Mouse (Mus musculus): Measurements from ENCODE around the gene Ctrb1. TPM values are rescaled to one million over a fixed set of nuclear protein-coding genes. Genes with fewer than 3 reads are reported as not detected.

Gene Ctrb1
- polyA plus RNA-seq, 1 experiment = 11.8 TPM

- no peak overlapping the region for H3K27ac ChIP-seq (ENCODE audit: control insufficient read depth, insufficient read depth, low read length)
- H3K4me3 ChIP-seq (ENCODE audit: control insufficient read depth, insufficient read depth, low read length) = no peak overlapping the region
- WGBS = 83% methylated on average over 6 of the region's 6 CpGs
- H3K36me3 ChIP-seq (ENCODE audit: control insufficient read depth, insufficient read depth, low read length) = no peaks in the 10 kb centered on the region
- no peak for TF ChIP-seq CTCF (IDR thresholded peaks at IDR 0.05; ENCODE audit: borderline replicate concordance, control insufficient read depth, extremely low read depth, insufficient read depth, low read length, poor library complexity)
- no peak for TF ChIP-seq POLR2A (IDR thresholded peaks at IDR 0.05; ENCODE audit: control insufficient read depth, extremely low read depth, insufficient read depth, low read length, poor library complexity)
- H3K27me3 ChIP-seq (ENCODE audit: control insufficient read depth, insufficient read depth, low read length) = no peaks in the 10 kb centered on the region
- no peak for DNase-seq
- H3K4me1 ChIP-seq (replicated peaks; ENCODE audit: control insufficient read depth, insufficient read depth, low read length) = no peaks in the 10 kb centered on the region
Measured at GRCm38 (mm10) chr8:111708265-111708664, 17.5 kb upstream of the Ctrb1 start.

GRCm38 (mm10) chr8:111705699-111706098, 14.9 kb upstream of the Ctrb1 start:
- Histone ChIP-seq H3K4me3 (ENCODE audit: control insufficient read depth, insufficient read depth, low read length) (no peak overlapping the region), H3K27me3 (ENCODE audit: control insufficient read depth, insufficient read depth, low read length) (no peaks in the 10 kb centered on the region), H3K27ac (ENCODE audit: control insufficient read depth, insufficient read depth, low read length) (no peak overlapping the region), H3K4me1 (replicated peaks; ENCODE audit: control insufficient read depth, insufficient read depth, low read length) (no peaks in the 10 kb centered on the region), H3K36me3 (ENCODE audit: control insufficient read depth, insufficient read depth, low read length) (no peaks in the 10 kb centered on the region)
- TF ChIP-seq POLR2A (IDR thresholded peaks at IDR 0.05; ENCODE audit: control insufficient read depth, extremely low read depth, insufficient read depth, low read length, poor library complexity) = no peak
- no peak for TF ChIP-seq CTCF (IDR thresholded peaks at IDR 0.05; ENCODE audit: borderline replicate concordance, control insufficient read depth, extremely low read depth, insufficient read depth, low read length, poor library complexity)
- DNase-seq = no peak
- WGBS = 87% methylated on average over 5 of the region's 5 CpGs

GRCm38 (mm10) chr8:111705222-111705621, 14.4 kb upstream of the Ctrb1 start:
- H3K4me1 ChIP-seq (replicated peaks; ENCODE audit: control insufficient read depth, insufficient read depth, low read length) = no peaks in the 10 kb centered on the region
- no peak overlapping the region for H3K27ac ChIP-seq (ENCODE audit: control insufficient read depth, insufficient read depth, low read length)
- H3K4me3 ChIP-seq (ENCODE audit: control insufficient read depth, insufficient read depth, low read length) = no peak overlapping the region
- no peak for DNase-seq
- 81% methylated on average over 3 of the region's 3 CpGs for WGBS
- no peaks in the 10 kb centered on the region for H3K27me3 ChIP-seq (ENCODE audit: control insufficient read depth, insufficient read depth, low read length)
- H3K36me3 ChIP-seq (ENCODE audit: control insufficient read depth, insufficient read depth, low read length) = no peaks in the 10 kb centered on the region
- no peak for TF ChIP-seq POLR2A (IDR thresholded peaks at IDR 0.05; ENCODE audit: control insufficient read depth, extremely low read depth, insufficient read depth, low read length, poor library complexity)
- no peak for TF ChIP-seq CTCF (IDR thresholded peaks at IDR 0.05; ENCODE audit: borderline replicate concordance, control insufficient read depth, extremely low read depth, insufficient read depth, low read length, poor library complexity)

- no peaks in the 10 kb centered on the region for H3K36me3 ChIP-seq (ENCODE audit: control insufficient read depth, insufficient read depth, low read length)
- 94% methylated on average over 12 of the region's 12 CpGs for WGBS
- H3K27ac ChIP-seq (ENCODE audit: control insufficient read depth, insufficient read depth, low read length) = no peak overlapping the region
- H3K27me3 ChIP-seq (ENCODE audit: control insufficient read depth, insufficient read depth, low read length) = no peaks in the 10 kb centered on the region
- H3K4me1 ChIP-seq (replicated peaks; ENCODE audit: control insufficient read depth, insufficient read depth, low read length) = no peaks in the 10 kb centered on the region
- no peak for TF ChIP-seq CTCF (IDR thresholded peaks at IDR 0.05; ENCODE audit: borderline replicate concordance, control insufficient read depth, extremely low read depth, insufficient read depth, low read length, poor library complexity)
- TF ChIP-seq POLR2A (IDR thresholded peaks at IDR 0.05; ENCODE audit: control insufficient read depth, extremely low read depth, insufficient read depth, low read length, poor library complexity) = no peak
- no peak for DNase-seq
- H3K4me3 ChIP-seq (ENCODE audit: control insufficient read depth, insufficient read depth, low read length) = no peak overlapping the region
Measured at GRCm38 (mm10) chr8:111704585-111704984, 13.8 kb upstream of the Ctrb1 start.

GRCm38 (mm10) chr8:111701380-111701779, 10.6 kb upstream of the Ctrb1 start:
- DNase-seq = no peak
- WGBS = 86% methylated on average over 9 of the region's 9 CpGs
- H3K4me3 ChIP-seq (ENCODE audit: control insufficient read depth, insufficient read depth, low read length) = no peak overlapping the region
- TF ChIP-seq POLR2A (IDR thresholded peaks at IDR 0.05; ENCODE audit: control insufficient read depth, extremely low read depth, insufficient read depth, low read length, poor library complexity) = no peak
- TF ChIP-seq CTCF (IDR thresholded peaks at IDR 0.05; ENCODE audit: borderline replicate concordance, control insufficient read depth, extremely low read depth, insufficient read depth, low read length, poor library complexity) = no peak
- H3K36me3 ChIP-seq (ENCODE audit: control insufficient read depth, insufficient read depth, low read length) = no peaks in the 10 kb centered on the region
- no peaks in the 10 kb centered on the region for H3K27me3 ChIP-seq (ENCODE audit: control insufficient read depth, insufficient read depth, low read length)
- no peaks in the 10 kb centered on the region for H3K4me1 ChIP-seq (replicated peaks; ENCODE audit: control insufficient read depth, insufficient read depth, low read length)
- H3K27ac ChIP-seq (ENCODE audit: control insufficient read depth, insufficient read depth, low read length) = no peak overlapping the region

GRCm38 (mm10) chr8:111700740-111701139, 9.9 kb upstream of the Ctrb1 start:
- WGBS = 95% methylated on average over 5 of the region's 5 CpGs
- H3K27me3 ChIP-seq (ENCODE audit: control insufficient read depth, insufficient read depth, low read length) = no peaks in the 10 kb centered on the region
- H3K4me1 ChIP-seq (replicated peaks; ENCODE audit: control insufficient read depth, insufficient read depth, low read length) = no peaks in the 10 kb centered on the region
- H3K4me3 ChIP-seq (ENCODE audit: control insufficient read depth, insufficient read depth, low read length) = no peak overlapping the region
- no peaks in the 10 kb centered on the region for H3K36me3 ChIP-seq (ENCODE audit: control insufficient read depth, insufficient read depth, low read length)
- no peak for DNase-seq
- no peak overlapping the region for H3K27ac ChIP-seq (ENCODE audit: control insufficient read depth, insufficient read depth, low read length)
- no peak for TF ChIP-seq CTCF (IDR thresholded peaks at IDR 0.05; ENCODE audit: borderline replicate concordance, control insufficient read depth, extremely low read depth, insufficient read depth, low read length, poor library complexity)
- no peak for TF ChIP-seq POLR2A (IDR thresholded peaks at IDR 0.05; ENCODE audit: control insufficient read depth, extremely low read depth, insufficient read depth, low read length, poor library complexity)

- no peak for TF ChIP-seq CTCF (IDR thresholded peaks at IDR 0.05; ENCODE audit: borderline replicate concordance, control insufficient read depth, extremely low read depth, insufficient read depth, low read length, poor library complexity)
- TF ChIP-seq POLR2A (IDR thresholded peaks at IDR 0.05; ENCODE audit: control insufficient read depth, extremely low read depth, insufficient read depth, low read length, poor library complexity) = no peak
- Histone ChIP-seq H3K27me3 (ENCODE audit: control insufficient read depth, insufficient read depth, low read length) (no peaks in the 10 kb centered on the region), H3K4me3 (ENCODE audit: control insufficient read depth, insufficient read depth, low read length) (no peak overlapping the region), H3K27ac (ENCODE audit: control insufficient read depth, insufficient read depth, low read length) (no peak overlapping the region), H3K4me1 (replicated peaks; ENCODE audit: control insufficient read depth, insufficient read depth, low read length) (no peaks in the 10 kb centered on the region), H3K36me3 (ENCODE audit: control insufficient read depth, insufficient read depth, low read length) (no peaks in the 10 kb centered on the region)
- no peak for DNase-seq
- WGBS = 77% methylated on average over 3 of the region's 3 CpGs
Measured at GRCm38 (mm10) chr8:111700201-111700600, 9.4 kb upstream of the Ctrb1 start.
